Mouse (Mus musculus) monocyte, adult 5-6 weeks (primary cell): ENCODE measurements around the gene Tmem222. TPM values are rescaled to one million over a fixed set of nuclear protein-coding genes. Genes with fewer than 3 reads are reported as not detected.
A peak's percentile ranks its signal among the peaks of the same experiment; 100 is the strongest.

Source experiments
- ATAC-seq: fragments of 153-309, 156-312 bp; replicated peaks from 2 replicates; pipeline ENCODE4 v1.8.0; 2017; ENCODE audit warnings: mild to moderate bottlenecking; ENCODE audit not compliant: low TSS enrichment, insufficient number of reproducible peaks, severe bottlenecking, poor library complexity, low FRiP score
- total RNA-seq: library from RNA; stranded (forward); fragments of 200-1000, 200-491, 200-594 nt; gene quantifications from 3 replicates; pipeline ENCODE4 v1.2.3, GENCODE M21; 2017

The Tmem222 gene
- total RNA-seq: 13.8 to 25.7 TPM (median 19.1 TPM) in 3 replicates

DNA sequence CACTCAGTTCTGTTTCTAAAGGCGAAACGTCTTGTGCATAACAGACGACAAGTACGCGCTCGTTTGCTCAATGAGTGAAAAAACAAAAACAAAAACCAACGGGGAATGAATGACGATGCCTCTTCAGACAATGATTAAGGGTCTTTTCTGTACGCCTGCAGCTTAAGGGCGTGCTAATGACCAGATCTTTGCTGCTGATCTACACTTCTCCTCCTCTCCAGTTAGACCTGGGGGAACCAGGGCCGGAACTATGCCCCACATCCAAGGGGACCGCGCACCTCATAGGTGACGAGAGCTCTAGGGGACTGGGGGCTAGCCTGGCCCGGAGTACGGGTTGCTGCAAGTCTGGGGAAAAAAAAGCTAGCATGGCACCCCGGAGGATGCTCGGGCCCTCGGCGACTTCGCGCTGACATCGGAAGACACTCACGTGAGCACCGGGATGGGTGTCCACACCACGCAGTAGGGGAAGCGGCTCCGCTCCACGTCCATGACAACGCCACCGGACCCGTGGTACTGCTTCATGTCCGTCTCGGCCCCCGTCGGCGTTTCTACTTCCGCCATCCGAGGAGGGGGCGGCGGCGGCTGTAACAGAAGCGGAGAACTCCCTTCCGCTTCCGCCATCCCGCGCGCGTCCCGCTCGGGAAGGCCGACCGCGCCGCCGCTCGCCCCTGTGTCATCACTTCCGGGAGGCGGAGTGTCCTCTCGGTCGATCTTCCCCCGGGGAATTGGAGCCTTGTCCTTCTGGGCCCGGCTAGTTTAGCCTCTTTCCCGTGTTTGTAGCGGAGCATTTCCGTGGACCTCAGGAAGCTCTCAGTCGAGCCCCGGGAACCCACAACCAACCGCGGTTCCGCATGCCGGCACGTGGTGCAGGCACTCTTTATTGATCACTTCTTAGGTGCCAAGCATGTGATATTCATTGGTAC lies at the start of gene Tmem222:
TSS of gene Tmem222 (minus strand) at position 689 of the 923 bp plus-strand sequence.
- peak; percentile 95 for ATAC-seq

DNA sequence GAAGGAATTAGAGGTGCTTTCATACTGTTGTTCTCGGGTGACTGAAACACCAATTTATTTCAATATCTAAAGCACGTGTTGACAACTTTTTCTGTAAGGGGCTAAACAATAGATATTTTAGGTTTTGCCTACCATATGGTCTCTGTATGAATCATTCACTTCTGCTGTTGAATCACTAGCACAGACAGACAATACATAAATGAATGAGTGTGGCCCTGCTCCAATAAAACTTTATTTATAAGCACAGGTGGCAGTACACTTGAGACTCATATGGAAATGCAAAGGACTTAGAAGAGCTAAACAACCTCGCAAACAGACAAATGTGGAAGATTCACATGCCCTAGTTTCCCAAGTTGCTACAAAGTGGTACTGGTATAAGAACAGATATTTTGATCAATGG lies 42.1 kb upstream of the Tmem222 start:
- ATAC-seq: no peak

DNA sequence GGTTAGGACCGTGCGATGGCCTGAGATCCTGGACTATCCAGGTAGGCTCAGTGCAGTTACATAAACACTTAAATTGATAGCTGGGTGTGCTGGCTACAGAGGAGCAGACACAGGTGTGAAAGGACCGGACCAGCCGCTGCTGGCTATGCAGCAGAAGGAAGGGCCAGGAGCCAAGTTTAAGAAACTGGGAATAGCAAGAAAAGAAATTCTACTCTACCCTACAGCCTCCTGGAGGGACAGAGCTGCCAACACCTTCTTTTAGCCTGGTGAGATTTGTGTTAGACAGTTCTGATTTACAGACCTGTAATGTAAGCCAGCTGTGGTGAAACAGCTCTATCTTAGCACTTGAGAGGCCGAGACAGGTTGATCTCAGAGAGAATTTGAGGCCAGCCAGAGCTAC lies 38.4 kb upstream of the Tmem222 start:
- ATAC-seq: no peak

DNA sequence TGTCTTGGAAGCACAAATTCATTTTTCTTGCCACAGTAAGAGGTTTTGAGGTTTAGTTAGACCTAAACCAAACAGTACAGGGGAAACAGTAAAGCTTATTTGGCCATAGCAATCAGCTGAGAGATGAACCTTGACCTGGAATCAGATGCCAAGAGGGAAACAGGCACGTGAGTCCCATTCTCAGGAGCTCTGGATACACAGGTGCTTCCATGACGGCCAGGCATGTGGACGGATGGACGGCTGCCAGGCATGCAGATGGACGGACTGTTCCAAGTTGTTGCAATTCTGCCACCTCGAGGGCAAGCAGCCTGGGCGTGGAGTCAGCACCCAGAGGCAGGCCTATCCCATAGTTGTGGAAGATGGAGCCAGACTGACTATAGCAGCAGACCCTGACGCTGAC lies 37.3 kb upstream of the Tmem222 start:
- no peak for ATAC-seq

DNA sequence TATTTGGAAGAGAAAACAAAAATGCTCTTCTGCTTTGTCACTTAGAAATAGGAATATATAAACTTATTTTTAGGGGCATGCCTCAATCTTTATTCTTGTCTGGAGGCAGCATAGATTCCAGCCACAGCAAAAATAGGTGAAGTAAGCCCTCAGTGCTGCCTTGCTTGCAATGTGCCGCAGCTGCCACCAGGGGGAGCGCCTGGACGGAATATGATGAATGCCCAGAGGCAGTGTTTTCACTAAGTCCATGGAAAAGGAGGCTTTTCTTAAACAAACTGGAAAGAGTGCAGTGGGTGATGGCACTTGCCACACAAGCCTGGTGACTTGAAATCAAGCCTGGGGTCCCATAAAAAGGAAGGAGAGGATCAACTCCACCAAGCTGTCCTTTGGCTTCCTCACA lies 32.4 kb upstream of the Tmem222 start:
- ATAC-seq: peak; percentile 74

DNA sequence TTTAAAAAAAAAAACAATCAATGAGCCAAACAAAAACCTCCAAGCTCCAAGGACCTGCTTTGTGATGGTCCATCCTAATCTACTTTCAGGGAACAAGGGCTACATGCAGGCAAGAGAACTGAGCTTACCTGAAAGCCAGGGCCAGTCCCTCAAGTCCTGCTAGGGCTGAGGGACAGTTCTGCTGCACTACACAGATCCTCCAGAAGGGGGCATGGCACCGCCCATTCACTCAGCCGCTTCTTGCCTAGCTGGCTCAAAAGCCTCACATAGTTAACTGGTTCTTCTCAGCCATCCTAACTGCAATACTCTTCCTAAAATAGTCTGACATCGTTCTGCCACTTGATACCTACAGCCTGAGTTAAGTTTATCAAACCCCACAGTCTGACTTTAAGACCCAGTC lies 29.7 kb upstream of the Tmem222 start:
- peak; percentile 57 for ATAC-seq

DNA sequence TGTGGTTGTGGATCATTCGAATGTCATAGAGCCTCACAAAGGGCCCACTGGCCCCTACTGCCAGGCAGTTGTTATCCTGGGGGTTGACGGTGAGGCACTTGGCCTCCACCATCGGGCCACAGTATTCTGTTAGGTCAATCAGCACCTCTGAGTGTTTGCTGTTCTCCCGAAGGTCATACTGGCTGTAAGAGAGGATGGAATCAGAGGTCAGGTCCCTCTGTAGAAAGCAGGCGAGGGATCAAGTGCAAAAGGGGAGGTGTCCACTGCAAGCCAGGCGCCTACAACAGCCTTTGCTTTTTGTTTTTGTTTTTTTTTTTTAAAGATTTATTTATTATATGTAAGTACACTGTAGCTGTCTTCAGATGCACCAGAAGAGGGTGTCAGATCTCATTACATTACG lies 28.2 kb upstream of the Tmem222 start:
- no peak for ATAC-seq

DNA sequence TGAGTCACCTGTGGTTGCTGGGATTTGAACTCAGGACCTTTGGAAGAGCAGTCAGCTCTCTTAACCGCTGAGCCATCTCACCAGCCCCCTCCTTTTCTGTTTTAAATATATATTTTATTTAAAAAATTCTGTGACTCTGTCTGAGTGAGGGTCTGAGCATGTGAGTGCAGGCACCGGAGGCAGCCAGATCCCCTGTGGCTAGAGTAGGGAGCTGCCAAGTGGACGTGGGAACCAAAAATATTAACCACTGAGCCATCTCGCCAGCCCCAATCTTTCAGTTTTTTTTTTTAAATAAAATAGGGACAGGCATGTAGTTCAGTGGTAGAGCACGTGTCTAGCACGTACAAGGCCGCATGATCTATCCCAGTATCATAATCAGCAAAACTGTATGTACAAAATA lies 27.2 kb upstream of the Tmem222 start:
- ATAC-seq: no peak

DNA sequence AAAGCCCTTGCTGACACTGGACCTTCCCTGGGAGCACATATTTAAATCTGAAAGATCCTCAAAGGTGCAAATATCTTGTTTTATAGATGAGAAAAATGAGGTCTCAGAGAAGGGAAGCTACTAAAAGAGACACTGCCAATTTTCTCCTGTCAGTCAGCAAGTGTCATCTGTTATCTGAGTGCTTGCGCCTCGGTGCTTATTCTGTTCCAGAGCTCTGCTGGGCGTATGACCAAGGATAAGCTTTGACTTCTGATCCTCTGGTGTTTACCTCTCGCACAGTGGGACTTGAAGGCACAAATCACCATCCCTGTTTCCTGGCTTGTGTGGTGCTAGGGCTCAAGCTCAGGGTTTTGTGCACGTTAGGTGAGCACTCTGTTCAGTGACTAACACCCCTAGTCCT lies 25.1 kb upstream of the Tmem222 start:
- ATAC-seq: no peak

DNA sequence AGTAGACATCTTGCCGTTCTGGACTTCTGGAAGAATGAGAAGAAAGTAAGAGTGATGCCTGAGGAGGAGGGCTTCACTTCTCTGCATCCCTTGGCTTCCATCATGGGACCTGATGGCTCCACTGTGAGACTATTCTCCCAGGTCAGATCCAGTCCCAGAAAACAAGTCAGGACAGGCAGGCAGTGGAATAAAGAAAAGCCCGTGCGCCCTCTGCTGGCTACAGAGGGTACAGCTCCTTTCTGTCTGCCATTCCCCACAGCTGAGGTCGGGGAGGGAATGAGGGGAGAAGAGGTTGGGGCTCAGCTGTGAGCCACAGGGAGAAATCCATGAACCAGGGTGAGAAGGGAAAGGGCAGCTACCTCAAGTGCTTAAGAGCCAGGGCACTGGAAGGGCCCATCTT lies 24.2 kb upstream of the Tmem222 start:
- ATAC-seq: peak; percentile 53

DNA sequence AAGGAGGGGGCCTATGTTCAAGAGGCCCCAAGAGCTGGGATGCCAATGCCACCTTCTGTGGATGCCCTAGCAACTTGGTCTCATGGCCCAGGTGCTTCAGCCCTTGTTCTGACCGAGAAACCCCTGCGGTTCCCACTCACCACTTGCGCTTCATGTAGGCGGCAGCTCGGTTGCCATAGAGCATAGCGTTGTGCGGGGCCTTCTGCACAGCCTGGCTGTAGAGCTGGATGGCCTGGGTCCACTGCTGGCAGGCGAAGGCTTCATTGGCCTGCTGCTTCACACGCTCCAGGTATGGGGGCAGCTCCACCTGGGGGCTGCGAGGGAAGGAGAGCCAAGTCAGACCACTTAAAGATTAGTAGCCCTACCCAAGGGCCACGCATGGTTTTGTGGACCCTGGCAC lies 22.8 kb upstream of the Tmem222 start:
- no peak for ATAC-seq

DNA sequence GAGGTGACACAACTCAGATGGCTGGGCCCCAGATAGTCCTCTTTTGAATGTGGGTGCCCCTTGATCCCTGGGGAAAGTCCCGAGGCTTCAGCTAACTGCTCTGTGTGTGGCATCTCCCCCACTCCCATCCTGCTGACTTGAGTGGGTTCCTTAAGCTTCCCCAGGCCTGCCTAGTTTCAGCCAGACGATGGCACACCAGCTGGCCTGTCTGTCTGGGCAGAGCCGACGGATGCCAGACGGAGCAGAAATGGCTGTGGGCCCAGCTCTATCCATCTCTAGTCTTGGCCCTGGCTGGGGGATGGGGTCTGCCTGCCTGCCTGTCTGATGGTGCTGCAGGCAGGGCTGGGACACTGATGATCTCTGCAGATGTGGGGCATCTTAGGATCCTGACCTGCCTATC lies 22.1 kb upstream of the Tmem222 start:
- ATAC-seq: no peak

DNA sequence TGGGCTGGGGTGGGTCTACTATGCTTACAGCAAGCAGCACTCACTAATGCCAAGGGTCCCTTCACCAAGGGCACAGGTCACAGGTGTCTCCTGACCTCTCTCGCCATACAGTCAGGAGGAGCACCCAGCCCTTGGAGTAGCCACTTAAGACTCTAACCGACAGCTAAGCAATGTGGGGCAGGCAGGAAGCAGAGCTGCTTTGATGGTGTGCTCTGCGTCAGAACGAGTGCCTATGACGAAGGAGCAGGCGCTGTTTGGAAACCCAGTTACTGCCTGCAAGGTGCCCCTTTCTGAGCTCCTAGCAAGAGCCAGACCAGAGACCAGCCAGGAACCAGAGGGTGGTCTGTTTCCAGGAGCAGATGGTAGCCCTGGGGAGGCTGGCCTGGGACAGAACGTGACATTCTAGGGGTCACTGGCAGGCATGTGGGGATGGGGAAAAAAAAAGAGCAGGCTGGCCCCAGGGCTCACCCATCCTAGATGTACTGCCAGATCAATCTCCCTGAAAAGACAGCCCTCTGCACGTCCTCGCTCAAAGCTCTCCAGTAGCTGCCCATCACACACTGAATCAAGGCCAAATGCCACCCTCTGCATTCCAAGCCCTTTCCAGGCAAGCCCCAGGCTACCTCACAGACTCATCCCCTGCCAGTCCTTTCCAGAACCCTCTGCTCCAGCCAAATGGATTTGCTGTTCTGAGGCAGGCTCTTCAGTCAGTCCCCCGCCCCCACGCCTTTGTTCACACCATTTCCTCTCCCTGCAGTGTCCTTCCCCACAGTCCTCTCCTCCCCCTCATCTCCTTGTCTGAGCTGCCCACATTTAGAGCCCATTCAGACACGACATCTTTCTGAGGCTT lies 21.1 kb upstream of the Tmem222 start:
- no peak for ATAC-seq

DNA sequence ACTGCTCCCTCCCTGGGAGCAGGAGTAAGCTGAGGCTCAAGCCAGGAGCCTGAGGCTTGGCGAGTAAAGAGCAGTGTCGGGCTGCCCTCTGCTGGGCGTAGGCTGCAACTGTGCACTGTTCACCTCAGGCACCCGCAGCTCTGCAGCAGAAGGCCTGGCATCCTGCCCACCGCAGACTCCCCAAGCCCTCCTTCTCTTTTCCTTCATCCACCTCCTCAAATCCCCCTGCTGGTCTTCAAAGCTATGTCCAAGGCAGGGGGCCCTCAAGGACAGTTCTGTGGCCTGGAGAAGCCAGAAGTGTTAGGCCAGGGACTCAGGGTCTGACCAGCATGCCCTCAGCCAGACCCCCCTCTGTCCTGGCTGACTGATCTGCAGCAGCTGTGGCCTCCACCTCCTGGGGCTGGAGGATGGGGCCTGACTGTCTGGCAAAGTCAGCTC lies 20.2 kb upstream of the Tmem222 start:
- peak; percentile 58; the same call in 1 of the 2 replicates for ATAC-seq

DNA sequence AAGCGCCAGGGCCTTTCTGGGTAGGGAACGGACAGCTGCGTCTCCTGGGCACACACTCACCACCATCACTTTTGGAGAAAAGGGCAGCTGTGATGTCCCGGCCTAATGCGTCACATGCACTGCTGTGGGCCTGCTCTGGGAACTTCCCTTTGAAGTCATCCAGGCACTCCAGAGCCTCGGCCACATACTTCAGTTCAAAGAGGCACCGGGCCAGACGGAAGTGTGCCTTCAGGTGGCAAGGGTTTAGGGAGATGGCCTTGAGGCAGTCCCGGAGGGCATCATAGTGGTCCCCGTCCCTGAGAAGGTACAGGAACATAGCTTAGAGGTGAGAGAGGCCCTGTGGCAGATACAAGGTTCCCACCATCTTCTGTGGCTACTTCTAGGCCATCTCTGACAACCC lies 19.8 kb upstream of the Tmem222 start:
- no peak for ATAC-seq

DNA sequence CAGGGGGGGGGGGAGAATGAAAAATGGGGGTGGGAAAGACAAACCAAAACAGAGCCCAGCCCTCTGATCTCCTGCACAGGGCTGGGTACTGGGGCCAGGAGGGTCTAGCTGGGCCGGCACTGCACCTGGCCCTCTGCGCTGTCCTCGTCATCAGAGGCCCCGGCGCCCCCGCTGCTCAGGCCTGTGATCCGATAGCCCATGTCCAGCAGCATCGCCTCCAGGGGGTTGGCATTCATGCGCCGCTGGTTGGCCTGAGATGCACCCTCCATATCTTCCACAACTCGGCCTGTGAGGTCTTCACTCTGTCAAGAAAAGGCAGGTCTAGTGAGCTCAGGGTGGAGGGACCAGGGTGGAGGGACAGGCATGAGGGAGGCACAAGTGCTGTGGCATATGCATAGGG lies 16.5 kb upstream of the Tmem222 start:
- ATAC-seq: no peak

DNA sequence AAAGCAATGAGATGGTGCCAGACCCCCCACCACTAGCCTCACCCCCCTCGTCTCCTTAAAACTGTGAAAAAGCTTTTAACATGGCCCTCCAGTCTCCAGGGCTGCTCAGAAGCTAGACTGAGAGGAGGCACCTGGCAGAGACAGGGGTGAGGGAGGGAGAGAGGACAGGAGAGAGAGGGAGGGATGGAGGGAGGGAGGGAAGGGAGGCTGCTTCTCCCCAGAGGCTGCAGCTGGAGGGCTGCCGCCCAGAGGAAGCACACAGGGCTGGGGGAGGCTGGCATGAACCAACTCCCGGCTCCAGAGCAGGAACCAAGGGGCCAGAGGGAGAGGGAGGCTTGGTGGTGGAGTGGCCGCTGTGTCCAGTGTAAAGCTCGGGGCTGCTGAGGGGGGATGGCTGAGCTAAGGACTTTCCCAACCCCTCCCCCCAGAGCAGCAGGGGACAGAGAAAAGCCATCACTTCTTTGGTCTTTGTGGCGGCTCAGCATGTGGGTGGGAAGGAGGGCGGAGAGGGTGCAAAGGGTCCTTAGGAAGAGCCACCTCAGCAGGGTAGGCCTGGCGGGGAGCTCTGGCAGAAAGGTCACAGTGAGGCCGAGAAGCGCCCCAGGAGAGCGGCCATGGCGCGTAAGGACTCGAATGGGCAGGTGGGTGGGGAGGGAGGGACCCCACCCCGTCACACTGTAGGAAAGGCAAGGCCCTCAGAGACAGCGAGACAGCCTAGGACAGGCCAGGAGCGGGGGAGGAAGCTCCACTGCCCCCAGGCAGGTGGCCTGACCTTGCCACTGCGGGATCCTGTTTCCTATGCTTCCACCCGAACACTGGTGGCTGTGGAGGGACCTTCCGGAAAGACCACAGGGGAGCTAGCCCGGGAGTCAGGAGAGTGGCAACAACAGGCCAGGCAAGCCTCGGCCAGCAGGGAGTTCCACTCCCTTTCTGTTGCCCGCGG lies 15.6 kb upstream of the Tmem222 start:
- ATAC-seq: no peak

DNA sequence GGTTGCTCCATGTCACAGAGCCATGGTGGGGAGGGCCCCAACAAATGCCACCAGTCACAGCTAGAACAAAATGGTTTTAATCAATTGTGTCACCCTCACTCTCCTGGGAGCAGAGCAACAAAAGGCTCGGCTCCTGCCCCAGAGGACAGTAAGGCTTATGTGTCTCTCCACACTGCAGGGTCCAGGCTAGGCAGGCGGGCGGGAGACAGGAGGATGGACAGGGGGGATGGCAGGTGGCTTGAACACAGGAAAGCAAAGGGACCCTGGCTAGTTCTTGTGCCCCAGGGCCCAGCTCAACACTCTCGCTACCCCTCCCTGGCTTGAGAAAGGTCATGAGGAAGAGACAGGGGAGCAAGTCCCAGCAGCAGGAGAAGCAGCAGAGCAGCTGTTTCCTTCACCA lies 14.8 kb upstream of the Tmem222 start:
- no peak for ATAC-seq

DNA sequence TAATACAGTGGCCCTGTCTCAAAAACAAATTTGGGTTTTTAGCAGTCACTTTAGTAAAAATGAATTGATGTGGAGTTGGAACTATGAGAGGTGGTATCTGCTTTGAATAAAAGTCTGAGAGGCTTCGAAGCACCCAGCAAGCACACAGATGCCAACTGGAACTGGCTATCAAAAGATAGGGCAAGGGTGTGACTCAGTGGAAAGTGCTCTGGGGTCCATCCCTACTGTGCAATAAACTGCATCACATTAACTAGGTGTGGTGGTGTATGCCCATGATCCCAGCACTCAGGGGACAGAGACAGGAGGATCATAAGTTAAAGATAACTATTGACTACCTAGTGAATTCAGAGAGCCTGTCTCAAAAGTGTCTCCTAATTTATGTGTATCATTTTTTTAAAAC lies 13.7 kb upstream of the Tmem222 start:
- no peak for ATAC-seq
